Mouse (Mus musculus) thymus, postnatal 14 days (tissue): ENCODE results near the gene Ndufb2.
A peak's percentile ranks its signal among the peaks of the same experiment; 100 is the strongest.

Source experiments
- DNase-seq: peaks from one replicate; pipeline ENCODE4 v3.0.0; 2021

The Ndufb2 gene

GRCm38 (mm10) chr6:39592401-39593214, at the start of gene Ndufb2:
Gene Ndufb2 (plus strand): TSS chr6:39592574.
- DNase-seq, result peak; percentile 93

GRCm38 (mm10) chr6:39542631-39543597, 49.5 kb upstream of the Ndufb2 start:
- peak; percentile 39 for DNase-seq

DNA sequence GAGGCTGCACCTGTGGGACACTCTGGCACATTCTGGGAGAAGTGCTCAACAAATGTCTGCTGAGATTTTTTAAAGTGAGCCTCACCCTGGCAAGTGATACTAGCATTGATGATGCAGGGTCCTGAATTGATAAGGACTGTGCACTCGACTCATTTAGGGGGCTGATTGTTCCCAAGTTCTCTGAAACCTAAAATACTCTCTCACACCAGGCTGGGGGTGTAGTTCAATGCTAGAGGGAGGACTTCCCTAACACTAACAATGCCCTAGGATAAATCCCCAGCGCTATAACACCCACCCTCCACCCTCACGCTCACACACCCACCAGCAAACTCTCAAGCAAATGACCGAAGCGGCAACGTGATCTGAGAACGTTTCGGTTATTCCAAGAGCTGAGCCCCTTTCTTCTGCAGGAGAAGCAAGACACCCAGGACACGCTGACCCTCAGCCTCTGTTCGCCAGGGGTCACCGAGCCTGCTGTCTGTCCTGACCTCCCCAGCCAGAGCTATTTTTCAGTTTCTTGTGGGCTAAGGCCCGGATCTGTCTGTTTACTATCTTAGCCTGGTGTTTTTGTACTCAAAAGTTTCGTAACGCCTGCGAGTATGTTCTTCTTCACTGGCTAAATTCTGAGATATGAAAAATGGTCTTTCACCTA, 48.5 kb upstream of the Ndufb2 start:
- DNase-seq, result no peak

- DNase-seq, result no peak
Measured at GRCm38 (mm10) chr6:39545474-39545873, 46.9 kb upstream of the Ndufb2 start.

DNA sequence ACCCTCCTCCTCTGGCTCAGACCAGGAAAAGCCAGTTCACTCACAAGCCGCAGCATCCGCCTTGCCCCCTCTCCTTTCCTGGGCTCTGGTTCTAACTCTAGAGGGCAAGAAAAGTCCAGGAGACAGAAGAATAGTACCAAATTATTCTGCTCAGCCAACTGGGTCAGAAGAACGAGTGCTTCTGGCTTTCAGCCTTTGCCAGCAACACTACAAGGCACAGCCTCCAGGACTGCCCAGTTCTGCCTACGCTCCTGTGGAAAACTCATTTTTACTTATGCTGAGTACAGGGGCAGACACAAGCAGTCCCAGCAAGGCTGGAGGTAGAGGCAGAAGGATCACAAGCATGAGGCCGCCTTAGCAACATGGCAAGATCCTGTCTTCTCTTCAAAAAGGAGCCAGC, 44.3 kb upstream of the Ndufb2 start:
- no peak for DNase-seq

DNA sequence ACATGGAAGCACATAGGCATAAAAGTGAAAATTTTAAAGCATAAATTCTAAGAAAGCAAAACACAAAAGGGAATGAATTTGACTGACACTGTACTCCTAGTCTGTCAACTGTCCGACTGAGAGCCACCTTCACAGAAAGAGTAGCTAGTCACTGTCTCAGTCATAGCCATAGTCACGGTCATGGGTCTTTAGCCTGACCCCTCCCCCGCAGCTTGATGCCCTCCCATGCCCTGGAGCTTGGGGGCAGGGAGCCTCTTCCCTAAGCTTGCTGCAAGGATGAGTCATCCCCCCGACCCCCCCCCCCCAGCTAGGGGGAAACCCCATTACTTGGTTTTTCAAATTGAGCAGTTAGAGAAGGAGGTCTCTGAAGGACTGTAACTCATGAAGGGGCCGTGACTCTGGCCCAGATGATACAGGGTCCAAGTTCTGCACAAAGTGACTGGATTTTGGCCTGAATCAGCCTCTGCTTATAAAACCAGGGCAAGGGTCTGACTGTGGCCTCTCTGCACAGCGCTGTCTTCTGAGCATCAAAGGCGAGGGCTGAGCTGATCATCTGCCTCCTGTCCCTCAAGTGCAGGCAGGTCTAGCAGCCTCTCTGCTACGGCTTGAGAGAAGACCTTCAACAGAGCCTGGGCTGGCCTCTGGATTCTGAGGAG, 40.3 kb upstream of the Ndufb2 start:
- DNase-seq, result no peak

DNA sequence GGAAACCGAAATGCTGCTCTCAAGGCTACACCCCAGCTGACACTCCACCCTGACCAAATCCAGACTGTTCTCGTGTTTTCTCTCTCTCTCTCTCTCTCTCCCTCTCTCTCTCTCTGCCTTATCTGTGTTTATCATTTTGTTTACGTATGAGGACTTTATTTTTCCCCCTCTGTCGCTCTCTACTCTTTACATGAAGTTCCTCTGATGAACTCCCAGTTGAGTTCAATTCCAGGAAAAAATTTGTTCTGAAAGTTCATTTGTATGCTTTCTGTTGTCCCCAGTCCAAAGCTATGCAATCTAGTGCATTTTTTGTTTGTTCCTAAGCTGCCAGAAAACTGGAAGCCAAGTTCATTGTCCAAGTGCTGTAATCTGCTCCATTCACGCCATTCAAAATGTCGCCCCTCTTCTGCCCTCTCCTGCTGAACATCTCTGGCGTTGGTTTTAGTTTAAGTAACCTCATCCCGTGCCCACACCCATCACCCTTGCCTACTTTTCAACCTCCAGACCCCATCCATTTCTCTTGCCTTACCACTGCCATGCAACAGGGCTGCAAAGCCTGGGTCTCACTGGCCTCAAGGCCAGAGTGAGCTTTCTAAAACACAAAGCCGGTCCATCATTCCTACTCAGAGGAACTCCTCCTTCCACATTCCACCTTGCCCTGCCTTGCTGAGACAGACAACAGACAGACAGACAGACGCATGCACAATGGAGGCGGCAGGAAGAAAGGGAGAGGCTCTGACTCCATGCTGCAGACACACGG, 37.3 kb upstream of the Ndufb2 start:
- DNase-seq, result no peak

DNA sequence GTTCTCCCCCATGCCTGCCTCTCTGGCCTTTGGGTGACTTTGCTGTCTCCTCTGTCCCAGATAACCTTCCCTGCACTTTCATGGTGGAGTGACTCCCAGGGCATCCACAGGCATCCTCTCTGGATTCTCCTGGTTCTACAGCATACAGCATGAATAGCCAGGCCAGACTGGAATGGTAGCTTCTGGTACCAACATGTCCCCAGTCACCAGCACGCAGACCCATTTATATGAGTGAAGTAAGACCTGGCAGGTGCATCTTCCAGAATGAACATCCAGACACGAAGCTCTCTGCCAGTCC, 36.8 kb upstream of the Ndufb2 start:
- DNase-seq, result no peak

DNA sequence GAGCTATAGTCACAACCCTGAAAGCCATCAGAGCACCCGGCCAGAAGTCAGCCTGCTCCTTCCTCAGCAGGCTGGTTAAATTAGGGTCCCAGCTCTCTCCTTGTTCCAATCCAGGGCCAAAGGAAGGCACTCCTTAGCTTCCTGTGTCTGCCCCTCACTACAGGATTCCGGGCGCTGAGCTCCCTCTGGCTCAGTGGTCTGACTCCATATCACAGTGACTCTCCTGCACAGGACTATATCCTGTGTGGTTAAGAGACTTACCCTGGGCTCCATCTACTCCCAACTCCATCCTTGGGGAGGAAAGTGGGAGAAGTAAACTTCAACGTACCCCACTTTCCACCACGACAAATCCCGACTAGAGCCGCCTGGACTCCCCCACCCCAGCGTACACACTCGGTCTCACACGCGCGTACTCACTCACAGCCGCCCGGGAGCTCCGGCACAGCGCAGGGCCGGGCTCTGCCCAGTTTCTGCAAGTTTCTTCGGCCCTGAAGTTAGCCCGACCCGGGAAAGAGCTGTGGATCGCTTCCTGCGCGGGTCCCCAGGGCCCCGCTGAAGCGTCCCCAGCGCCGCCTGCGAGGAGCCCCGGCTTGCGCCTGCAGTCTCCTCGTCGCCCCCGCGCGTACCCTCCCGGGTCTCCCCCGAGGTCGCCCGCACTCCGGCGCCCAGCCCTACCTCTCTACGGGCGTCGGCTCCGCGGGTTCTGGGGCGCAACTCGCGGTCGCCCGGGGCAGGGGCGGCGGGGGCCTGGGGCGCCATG, 35.3 kb upstream of the Ndufb2 start:
- DNase-seq, result peak; percentile 44

- DNase-seq, result peak; percentile 56
Measured at GRCm38 (mm10) chr6:39557723-39558261, 34.6 kb upstream of the Ndufb2 start, which contains the start of gene Dennd2a. Gene Dennd2a (minus strand): TSS chr6:39557867.

- no peak for DNase-seq
Measured at GRCm38 (mm10) chr6:39559276-39559939, 33.0 kb upstream of the Ndufb2 start.

DNA sequence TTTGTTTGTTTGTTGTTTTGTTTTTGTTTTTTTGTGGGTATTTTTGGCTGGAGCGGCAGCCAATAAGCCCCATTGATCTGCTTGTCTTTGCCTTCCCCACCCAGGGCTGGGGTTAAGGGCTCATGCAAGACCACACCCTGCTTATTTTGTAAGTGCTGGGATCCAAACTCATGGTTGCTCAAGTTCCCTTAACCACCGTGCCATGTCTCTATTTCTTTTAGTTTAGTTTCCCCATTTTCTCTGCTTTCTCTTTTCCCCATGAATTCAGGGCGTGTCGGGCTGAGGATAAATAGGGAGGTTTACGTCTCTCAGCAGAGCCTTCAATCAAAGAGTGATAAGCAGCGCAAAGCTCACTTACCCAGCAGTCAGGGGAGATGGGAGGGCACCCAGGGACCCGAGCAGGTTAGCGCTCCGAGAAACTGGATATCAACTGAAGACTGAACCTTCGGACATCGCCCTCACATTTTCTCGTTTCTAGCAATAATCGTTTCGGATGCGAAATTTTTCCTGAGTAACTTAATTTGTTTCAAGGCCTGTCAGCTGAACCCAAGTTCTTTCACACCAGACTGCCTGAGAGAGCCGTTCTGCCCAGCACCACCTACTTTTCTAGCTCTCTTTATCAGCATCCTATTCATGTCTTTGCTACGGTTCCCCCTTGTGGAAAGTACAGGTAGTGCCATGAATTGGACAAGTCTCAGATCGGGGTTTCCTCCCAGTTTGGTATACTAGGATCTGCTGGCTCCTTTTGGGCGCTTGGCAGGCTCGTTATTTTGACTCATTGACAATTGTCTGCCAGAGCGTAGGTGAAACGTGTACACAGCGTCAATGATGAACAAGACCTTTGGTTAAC, 30.0 kb upstream of the Ndufb2 start:
- peak; percentile 78 for DNase-seq

GRCm38 (mm10) chr6:39567528-39567927, 24.8 kb upstream of the Ndufb2 start:
- peak; percentile 39 for DNase-seq

- no peak for DNase-seq
Measured at GRCm38 (mm10) chr6:39570426-39570825, 21.9 kb upstream of the Ndufb2 start.

DNA sequence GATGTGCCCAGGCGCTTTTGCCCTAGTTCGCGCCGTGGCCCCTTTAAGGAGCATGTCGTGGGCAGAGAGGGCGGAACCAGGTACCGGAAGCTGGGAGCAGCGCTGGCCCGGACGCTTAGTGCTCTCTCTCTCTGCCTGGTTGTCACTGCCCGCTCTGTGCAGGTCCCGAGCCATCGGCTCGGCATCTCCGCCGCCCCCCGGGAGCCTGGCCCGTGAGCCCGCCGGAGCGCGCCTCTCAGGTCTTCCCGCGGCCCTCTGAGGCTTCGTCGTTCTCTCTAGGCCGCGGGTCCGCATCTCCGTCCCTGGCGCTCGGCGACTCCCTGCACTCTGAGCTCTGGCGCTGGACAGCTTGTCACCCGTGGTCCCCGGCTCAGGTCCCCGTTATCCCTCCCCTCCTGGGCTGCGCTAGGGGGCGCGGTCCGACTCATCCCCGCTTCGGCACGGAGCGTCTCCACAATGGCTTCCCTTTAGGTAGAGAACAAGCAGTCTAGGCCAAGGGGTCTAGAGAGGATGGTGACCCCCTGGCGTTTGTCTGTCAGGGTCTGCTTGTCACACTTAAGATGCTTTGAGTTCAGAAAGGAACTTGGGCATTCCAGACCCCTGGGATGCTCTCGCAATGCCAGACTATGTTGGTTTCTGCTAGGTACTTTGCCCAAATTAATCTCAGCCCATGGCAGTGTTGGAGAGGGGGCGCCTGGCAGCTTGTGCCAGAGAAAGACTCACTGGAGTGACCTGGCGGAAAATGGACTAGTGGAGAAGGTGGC, 18.4 kb upstream of the Ndufb2 start, which contains the start of gene Adck2:
TSS of gene Adck2 (plus strand) at position 83 of the 764 bp plus-strand sequence.
- DNase-seq, result peak; percentile 86

DNA sequence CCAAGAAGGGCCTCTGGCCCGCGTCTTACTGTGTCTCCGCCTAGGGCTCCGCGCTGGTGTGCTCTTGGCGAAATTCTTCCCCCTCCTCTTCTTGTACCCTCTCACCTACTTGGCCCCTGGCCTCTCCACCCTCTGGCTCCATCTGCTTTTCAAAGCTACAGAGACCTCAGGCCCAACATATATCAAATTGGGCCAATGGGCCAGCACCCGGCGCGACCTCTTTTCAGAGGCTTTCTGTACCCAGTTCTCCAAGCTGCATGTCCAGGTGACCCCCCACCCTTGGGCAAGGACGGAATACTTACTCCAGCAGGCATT, 17.9 kb upstream of the Ndufb2 start:
- peak; percentile 20 for DNase-seq

- no peak for DNase-seq
Measured at GRCm38 (mm10) chr6:39574951-39575350, 17.4 kb upstream of the Ndufb2 start.

DNA sequence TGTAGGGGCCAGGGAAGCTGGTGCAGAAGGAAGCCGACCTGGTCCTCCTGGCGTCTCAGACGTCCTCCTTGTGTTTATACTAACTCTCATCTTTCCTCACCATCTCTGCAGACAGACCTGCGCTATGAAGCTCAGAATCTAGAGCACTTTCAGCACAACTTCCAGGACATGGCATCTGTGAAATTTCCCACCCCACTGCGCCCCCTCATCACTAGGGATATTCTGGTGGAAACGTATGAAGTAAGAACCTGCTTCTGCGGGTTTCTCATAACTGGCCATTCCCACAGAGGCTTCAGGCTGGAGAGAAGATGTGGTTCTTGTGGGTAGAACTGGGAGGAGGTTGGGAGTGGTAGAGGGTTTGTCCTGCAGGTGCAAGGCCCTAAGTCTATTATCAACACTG, 12.8 kb upstream of the Ndufb2 start:
- DNase-seq, result no peak

DNA sequence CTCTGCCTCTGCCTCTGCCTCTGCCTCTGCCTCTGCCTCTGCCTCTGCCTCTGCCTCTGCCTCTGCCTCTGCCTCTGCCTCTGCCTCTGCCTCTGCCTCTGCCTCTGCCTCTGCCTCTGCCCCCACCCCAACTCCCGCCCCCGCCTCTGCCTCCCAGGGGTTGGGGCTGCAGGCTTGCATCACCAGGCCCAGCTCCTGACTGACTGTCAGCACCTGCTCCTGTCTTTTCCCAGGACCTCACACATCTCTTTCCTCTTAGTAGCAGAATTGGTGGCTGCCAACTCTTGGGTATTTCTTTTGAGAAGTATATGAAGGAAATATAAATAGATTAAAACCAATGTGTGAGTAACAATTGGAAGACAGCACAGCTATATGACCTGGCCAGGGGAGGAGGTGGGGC, 11.8 kb upstream of the Ndufb2 start:
- DNase-seq, result no peak
